ENCODE assay signal across 8 mouse cellular contexts in the genomic region with DNA sequence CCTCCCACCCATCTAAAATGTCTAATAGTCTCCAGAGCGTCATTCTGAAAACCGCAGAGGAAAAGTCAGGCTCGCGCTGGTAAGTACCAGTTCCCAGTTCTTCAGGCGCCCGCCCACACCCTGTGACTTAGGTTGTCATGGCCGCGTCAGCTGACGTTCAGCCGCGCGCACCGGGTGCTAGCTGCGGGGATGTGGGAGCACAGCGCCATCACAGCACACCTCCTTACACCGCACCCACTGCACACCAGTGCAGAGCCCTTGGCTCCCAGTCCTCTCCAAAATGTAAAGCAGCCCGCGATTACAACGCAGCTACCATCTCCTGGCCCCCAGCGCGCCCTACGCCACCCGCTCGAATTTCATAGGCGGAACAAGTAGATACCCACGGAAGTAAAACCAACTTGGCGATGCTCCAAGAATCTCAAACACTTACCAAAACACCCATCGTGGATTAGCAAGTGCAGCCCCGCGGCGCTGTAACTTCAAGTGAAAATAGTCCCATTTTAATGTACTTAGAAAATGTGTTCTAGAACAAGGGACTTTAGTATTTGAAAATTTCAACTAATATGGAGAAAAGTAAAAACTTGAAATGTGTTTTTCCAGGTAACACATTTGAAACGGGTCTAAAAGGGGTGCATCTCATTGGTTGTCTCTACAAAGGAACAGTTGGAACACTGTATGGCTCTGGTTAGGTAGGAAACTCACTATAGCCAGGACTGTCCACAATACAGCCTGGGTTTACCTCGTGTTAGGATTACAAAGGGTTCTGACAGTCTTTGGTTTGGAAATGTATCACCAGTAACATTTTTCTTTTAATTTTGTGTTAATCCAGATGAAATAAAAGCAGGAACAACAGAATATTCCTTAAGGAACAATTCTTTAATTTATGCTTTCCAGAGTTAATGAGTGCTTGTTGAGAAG. TPM values are rescaled to one million over a fixed set of nuclear protein-coding genes. Genes with fewer than 3 reads are reported as not detected.
A peak's percentile ranks its signal among the peaks of the same experiment; 100 is the strongest.
DNase-seq lines count a peak whose midpoint lies in the region; ATAC-seq and TF ChIP-seq lines count a peak whose summit lies in the region.

No protein-coding gene starts in this region.

- H3K27ac ChIP-seq in heart, embryonic 11.5 days (ENCODE audit: low read depth, low read length), result peak overlapping the region; percentile 98
- peak overlapping the region; percentile 97 for H3K27ac ChIP-seq in kidney, embryonic 16.5 days (ENCODE audit: low read length)
- H3K27ac ChIP-seq in liver, adult 2 months (replicated peaks; ENCODE audit: insufficient read depth, low read depth, low read length), result peak overlapping the region; percentile 74

- H3K27me3 ChIP-seq in C2C12 (ENCODE audit: control insufficient read depth, insufficient read depth, insufficient read length) (no peaks in the 10 kb centered on the region), myocyte (ENCODE audit: control insufficient read depth, insufficient read depth, insufficient read length) (no peaks in the 10 kb centered on the region)
- H3K27me3 ChIP-seq in erythroblast, embryonic 14.5 days (ENCODE audit: control insufficient read depth), result no peaks in the 10 kb centered on the region
- H3K27me3 ChIP-seq in heart, embryonic 11.5 days (ENCODE audit: control insufficient read depth, insufficient read depth, low read length), result no peaks in the 10 kb centered on the region
- no peaks in the 10 kb centered on the region; the same call in 1 of the 2 replicates for H3K27me3 ChIP-seq in kidney, embryonic 16.5 days (ENCODE audit: insufficient read depth, low read length)
- H3K27me3 ChIP-seq in liver, adult 2 months (ENCODE audit: control insufficient read depth, insufficient read depth, low read length), result no peaks in the 10 kb centered on the region
- H3K27me3 ChIP-seq in splenic B cell, adult 2 months (ENCODE audit: control insufficient read depth, insufficient read depth, low read length, poor library complexity, severe bottlenecking), result no peaks in the 10 kb centered on the region

- H3K9ac ChIP-seq in heart, embryonic 11.5 days (ENCODE audit: low read depth, low read length), result peak overlapping the region; percentile 75
- peak overlapping the region; percentile 77 for H3K9ac ChIP-seq in kidney, embryonic 16.5 days (replicated peaks; ENCODE audit: low read length)
- H3K9ac ChIP-seq in liver, adult 2 months (ENCODE audit: low read depth, low read length), result peak overlapping the region; percentile 60

- peak overlapping the region; percentile 56 for H3K4me3 ChIP-seq in C2C12 (ENCODE audit: insufficient read depth, poor library complexity, severe bottlenecking)
- peak overlapping the region; percentile 81 for H3K4me3 ChIP-seq in erythroblast, embryonic 14.5 days (replicated peaks)
- peak overlapping the region; percentile 74 for H3K4me3 ChIP-seq in heart, embryonic 11.5 days (ENCODE audit: low read depth, low read length)
- peak overlapping the region; percentile 79 for H3K4me3 ChIP-seq in kidney, embryonic 16.5 days (ENCODE audit: low read length)
- H3K4me3 ChIP-seq in liver, adult 2 months (ENCODE audit: insufficient read depth, low read depth, low read length), result peak overlapping the region; percentile 69
- H3K4me3 ChIP-seq in myocyte, result peak overlapping the region; percentile 85

- H3K79me2 ChIP-seq in C2C12 (ENCODE audit: control insufficient read depth, insufficient read depth), result peaks cover 51% of the 10 kb centered on the region
- no peaks in the 10 kb centered on the region; the same call in 1 of the 2 replicates for H3K79me2 ChIP-seq in liver, adult 2 months (ENCODE audit: control insufficient read depth, insufficient read depth, low read length)
- peaks cover 44% of the 10 kb centered on the region for H3K79me2 ChIP-seq in myocyte (ENCODE audit: control insufficient read depth, insufficient read depth)

- TF ChIP-seq CTCF in C2C12 (IDR thresholded peaks at IDR 0.05; ENCODE audit: control insufficient read depth, insufficient read depth, insufficient read length), result peak; percentile 48
- TF ChIP-seq CTCF in brain, embryonic 14.5 days (IDR thresholded peaks at IDR 0.05; ENCODE audit: borderline replicate concordance, extremely low read depth, insufficient read depth, insufficient read length), result peak; percentile 12; the same call in 1 of the 2 replicates
- TF ChIP-seq CTCF in liver, adult 2 months (IDR thresholded peaks at IDR 0.05; ENCODE audit: low read depth, low read length), result no peak

- peak; percentile 95 for DNase-seq in brain, embryonic 14.5 days (ENCODE audit: low read depth)
- DNase-seq in liver, adult 2 months (ENCODE audit: extremely low read depth, low read depth, low spot score), result peak; percentile 78
- DNase-seq in splenic B cell, adult 2 months (ENCODE audit: low read depth, low spot score), result peak; percentile 97

- peak; percentile 9; the same call in 1 of the 2 replicates for TF ChIP-seq POLR2A in brain, embryonic 14.5 days (IDR thresholded peaks at IDR 0.05; ENCODE audit: borderline replicate concordance, extremely low read depth, insufficient read depth, insufficient read length, poor library complexity, severe bottlenecking)
- TF ChIP-seq POLR2A in liver, adult 2 months (IDR thresholded peaks at IDR 0.05; ENCODE audit: extremely low read depth, insufficient read depth, low read length), result no peak
- TF ChIP-seq POLR2A in myocyte (IDR thresholded peaks at IDR 0.05; ENCODE audit: insufficient read length, low read depth), result peak; percentile 77

- peaks cover 4% of the 10 kb centered on the region; the same call in 1 of the 2 replicates for H3K9me3 ChIP-seq in erythroblast, embryonic 14.5 days (ENCODE audit: control insufficient read depth, low read length)
- H3K9me3 ChIP-seq in heart, embryonic 11.5 days (replicated peaks; ENCODE audit: control insufficient read depth, low read length), result no peaks in the 10 kb centered on the region
- H3K9me3 ChIP-seq in kidney, embryonic 16.5 days (ENCODE audit: low read length), result peaks cover 5% of the 10 kb centered on the region

- 1% methylated on average over 33 of the region's 33 CpGs for WGBS in heart, embryonic 11.5 days (ENCODE audit: insufficient replicate concordance)
- 1% methylated on average over 33 of the region's 33 CpGs for WGBS in kidney, embryonic 16.5 days
- 0% methylated on average over 33 of the region's 33 CpGs for WGBS in liver, adult 2 months

- H3ac ChIP-seq in C2C12 (ENCODE audit: control insufficient read depth, insufficient read length, low read depth) (peak overlapping the region; percentile 73), myocyte (ENCODE audit: control insufficient read depth, insufficient read length) (peak overlapping the region; percentile 64)

- H3K4me2 ChIP-seq in heart, embryonic 11.5 days, result peak overlapping the region; percentile 68
- peak overlapping the region; percentile 65 for H3K4me2 ChIP-seq in kidney, embryonic 16.5 days (replicated peaks; ENCODE audit: low read depth, low read length)
- peak overlapping the region; percentile 82 for H3K4me2 ChIP-seq in myocyte (ENCODE audit: low read depth)

- peaks cover 14% of the 10 kb centered on the region for H3K4me1 ChIP-seq in erythroblast, embryonic 14.5 days (ENCODE audit: control insufficient read depth)
- H3K4me1 ChIP-seq in heart, embryonic 11.5 days (ENCODE audit: control insufficient read depth, insufficient read depth, low read length), result no peaks in the 10 kb centered on the region
- H3K4me1 ChIP-seq in kidney, embryonic 16.5 days (ENCODE audit: insufficient read depth, low read length), result no peaks in the 10 kb centered on the region
- no peaks in the 10 kb centered on the region for H3K4me1 ChIP-seq in liver, adult 2 months (ENCODE audit: control insufficient read depth, insufficient read depth, low read length)

- ATAC-seq in heart, embryonic 11.5 days (replicated peaks; ENCODE audit: insufficient number of reproducible peaks, low FRiP score, low TSS enrichment), result peak; percentile 94
- peak; percentile 96 for ATAC-seq in kidney, embryonic 16.5 days (ENCODE audit: low FRiP score, low TSS enrichment)

- H3K36me3 ChIP-seq in C2C12 (ENCODE audit: control insufficient read depth, insufficient read depth) (no peaks in the 10 kb centered on the region), myocyte (ENCODE audit: control insufficient read depth, insufficient read depth) (no peaks in the 10 kb centered on the region)
- no peaks in the 10 kb centered on the region for H3K36me3 ChIP-seq in erythroblast, embryonic 14.5 days (ENCODE audit: control insufficient read depth)
- no peaks in the 10 kb centered on the region for H3K36me3 ChIP-seq in heart, embryonic 11.5 days (ENCODE audit: control insufficient read depth, insufficient read depth, low read length)
- H3K36me3 ChIP-seq in kidney, embryonic 16.5 days (ENCODE audit: insufficient read depth, low read length), result no peaks in the 10 kb centered on the region
- no peaks in the 10 kb centered on the region for H3K36me3 ChIP-seq in liver, adult 2 months (ENCODE audit: control insufficient read depth, insufficient read depth, low read length)
- no peaks in the 10 kb centered on the region for H3K36me3 ChIP-seq in splenic B cell, adult 2 months (ENCODE audit: control insufficient read depth, insufficient read depth, low read length, poor library complexity, severe bottlenecking)

- peaks cover 41% of the 10 kb centered on the region for H3K79me3 ChIP-seq in C2C12 (ENCODE audit: low read depth)

TF ChIP-seq in C2C12, 6 proteins besides CTCF, POLR2A, EP300 and RAD21:
- TF ChIP-seq MYOG (IDR thresholded peaks at IDR 0.05; ENCODE audit: control insufficient read depth, extremely low read depth, insufficient read length) (no peak), MAX (IDR thresholded peaks at IDR 0.05) (no peak), MYOD1 (IDR thresholded peaks at IDR 0.05; ENCODE audit: control insufficient read depth, insufficient read length, low read depth) (no peak), USF1 (IDR thresholded peaks at IDR 0.05; ENCODE audit: low read depth) (peak; percentile 48)

TF ChIP-seq in myocyte, 11 proteins besides CTCF, POLR2A, EP300 and RAD21 (continues in another document):
- TF ChIP-seq CEBPB (IDR thresholded peaks at IDR 0.05; ENCODE audit: insufficient read depth, poor library complexity, severe bottlenecking), result no peak
- TF ChIP-seq TCF3 (IDR thresholded peaks at IDR 0.05; ENCODE audit: insufficient read length, low read depth), result no peak
- peak; percentile 63 for TF ChIP-seq USF1 (IDR thresholded peaks at IDR 0.05; ENCODE audit: low read depth)
- no peak for TF ChIP-seq MAX (IDR thresholded peaks at IDR 0.05; ENCODE audit: low read depth)
- TF ChIP-seq MYOG (IDR thresholded peaks at IDR 0.05; ENCODE audit: control insufficient read depth in 1 of 3, insufficient read depth in 1 of 3, insufficient read length in 2 of 3, low read depth in 2 of 3), result peak in 2 of 3 experiments; percentile 70 to 80

RNA-seq across cellular contexts. Expression of gene Lrif1, which starts 37.5 kb away (rescaled TPM):
- polyA plus RNA-seq in C2C12 (2012; fragmentation: generic; extraction: Trizol) (7.5 TPM), myocyte (2012; fragmentation: generic; extraction: Trizol) (9.7 TPM)
- polyA plus RNA-seq in brain, embryonic 14.5 days (2012; rRNA removed), result 14.3 and 15.5 TPM in 2 replicates
- 0.01 TPM in 1 of 2 replicates, not detected in the other for polyA plus RNA-seq in erythroblast, embryonic 14.5 days (2012)
- 16.0 and 19.3 TPM in 2 replicates for polyA plus RNA-seq in heart, embryonic 11.5 days (2014; fragmentation: Nextera tagmentation; extraction: Ambion mirVana)
- polyA plus RNA-seq in kidney, embryonic 16.5 days (2015; fragmentation: Nextera tagmentation; extraction: Ambion mirVana), result 13.7 and 14.5 TPM in 2 replicates
- total RNA-seq in liver, adult 2 months (2014; rRNA removed), result 5.8 and 6.4 TPM in 2 replicates
- polyA plus RNA-seq in liver, adult 2 months (2012; rRNA removed), result 0.85 and 1.1 TPM in 2 replicates

Comparison
In these comparisons a context has a peak if more than half of its experiments do, and no peak if none do; other contexts are left out.
1. Peak in every context shown above with its lines: DNase-seq, ATAC-seq, H3K4me3 ChIP-seq and H3K27ac ChIP-seq.